Mouse (Mus musculus) megakaryocyte, embryonic 14.5 days (primary cell): ENCODE results near the gene Slc24a4.

Source experiments
- FLI1 ChIP-seq: IDR thresholded peaks from 2 replicates; pipeline ENCODE4 v1.6.1; 2012; ENCODE audit warnings: low read length, inconsistent platforms, mixed read lengths
- GATA1 ChIP-seq: IDR thresholded peaks from 3 replicates; pipeline ENCODE4 v1.6.1; 2012; ENCODE audit warnings: mixed read lengths, low read length, inconsistent platforms, borderline replicate concordance

GRCm38 (mm10) chr12:102251985-102252384 is 123.5 kb downstream of the Slc24a4 start:
- TF ChIP-seq GATA1: no peak
- no peak for TF ChIP-seq FLI1
